Mouse (Mus musculus) kidney, postnatal 0 days (tissue): ENCODE results near the gene Rgs14. TPM values are rescaled to one million over a fixed set of nuclear protein-coding genes. Genes with fewer than 3 reads are reported as not detected.

Experiments used
- ATAC-seq: fragments of 200-750 bp; cut with Nextera tagmentation; replicated peaks from 2 replicates; pipeline ENCODE4 v1.8.0; 2017; ENCODE audit warnings: low read depth, moderate number of reproducible peaks, moderate TSS enrichment, moderate library complexity; ENCODE audit not compliant: low FRiP score
- DNase-seq: peaks from one replicate; pipeline ENCODE4 v3.0.0-alpha.2; 2016; ENCODE audit warnings: low spot score
- H3K27ac ChIP-seq: fragments of 300-500 bp; sonication (generic); 2 replicates; pipeline ENCODE4 v1.5.1; 2014; ENCODE audit warnings: mild to moderate bottlenecking
- H3K27me3 ChIP-seq: fragments of 300-500 bp; sonication (generic); 2 replicates; pipeline ENCODE4 v1.6.1; 2014; ENCODE audit warnings: low read length, mixed read lengths; ENCODE audit not compliant: insufficient read depth
- H3K36me3 ChIP-seq: fragments of 300-500 bp; sonication (generic); 2 replicates; pipeline ENCODE4 v1.6.1; 2014; ENCODE audit warnings: low read length, mixed read lengths; ENCODE audit not compliant: insufficient read depth
- H3K4me1 ChIP-seq: fragments of 300-500 bp; sonication (generic); replicated peaks from 2 replicates; pipeline ENCODE4 v1.6.1; 2014; ENCODE audit warnings: antibody characterized with exemption, low read length, mixed read lengths; ENCODE audit not compliant: insufficient read depth
- H3K4me2 ChIP-seq: fragments of 300-500 bp; sonication (generic); 2 replicates; pipeline ENCODE4 v1.6.1; 2014; ENCODE audit warnings: mild to moderate bottlenecking, low read length, moderate library complexity, mixed read lengths
- H3K4me3 ChIP-seq: fragments of 300-500 bp; sonication (generic); replicated peaks from 2 replicates; pipeline ENCODE4 v1.5.1; 2014; ENCODE audit warnings: low read depth, low read length
- H3K9ac ChIP-seq: fragments of 300-500 bp; sonication (generic); 2 replicates; pipeline ENCODE4 v1.6.1; 2014; ENCODE audit warnings: low read depth, low read length
- H3K9me3 ChIP-seq: fragments of 300-500 bp; sonication (generic); replicated peaks from 2 replicates; pipeline ENCODE4 v1.6.1; 2016; ENCODE audit warnings: low read length, inconsistent platforms, mixed read lengths
- CTCF ChIP-seq: IDR thresholded peaks from 2 replicates; pipeline ENCODE4 v1.5.1; 2016; ENCODE audit warnings: antibody characterized with exemption, low read depth, mild to moderate bottlenecking, moderate library complexity
- WGBS: fragments of 180-500 bp; shearing (Covaris S2); extraction: QIAGEN DNeasy Blood & Tissue Kit; methylation state at CpG from one replicate; pipeline ENCODE4 v1.1.7; 2014; 5-methylcytosine and 5-hydroxymethylcytosine counted together
- polyA plus RNA-seq: library from polyadenylated mRNA; unstranded; fragments of >200 nt; fragmentation: Nextera tagmentation; extraction: Ambion mirVana; gene quantifications from 2 replicates; pipeline ENCODE4 v1.2.1, GENCODE M21; 2015

Rgs14 gene
- polyA plus RNA-seq: 1.6 and 1.7 TPM in 2 replicates

DNA sequence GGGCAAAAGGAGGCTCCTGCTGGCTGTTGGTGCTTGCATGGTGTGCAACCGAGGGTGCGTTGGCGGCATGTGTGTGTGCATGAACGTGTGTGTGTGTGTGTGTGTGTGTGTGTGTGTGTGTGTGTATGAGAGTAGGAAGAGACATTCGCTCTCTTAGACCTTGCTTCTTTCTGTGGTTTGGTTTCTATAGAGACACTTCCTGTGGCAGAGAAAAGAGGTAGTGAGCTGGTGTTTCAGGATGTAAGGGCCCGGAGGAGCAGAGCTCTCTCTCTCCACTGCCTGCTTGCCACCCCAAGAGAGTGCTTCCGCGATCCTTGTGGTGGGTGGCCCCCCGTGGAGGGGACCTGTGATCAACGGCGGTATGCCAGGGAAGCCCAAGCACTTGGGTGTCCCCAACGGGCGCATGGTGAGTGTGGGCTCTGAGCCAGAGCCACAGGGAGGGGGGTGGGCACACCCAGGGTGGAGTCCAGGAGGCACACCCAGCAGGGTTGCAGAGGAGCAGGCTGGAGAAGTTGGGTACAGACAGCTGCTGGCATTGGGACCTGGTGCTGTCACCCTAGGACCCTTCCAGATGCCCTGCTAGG, at the start of gene Rgs14:
Gene Rgs14 (plus strand): TSS at position 202 of the 584 bp plus-strand sequence.
- Histone ChIP-seq H3K9ac (no peak within 1 kb of the TSS), H3K36me3 (no peaks in the 10 kb centered on the region), H3K4me1 (no peaks in the 10 kb centered on the region), H3K27ac (no peak within 1 kb of the TSS), H3K4me2 (peak within 1 kb of the TSS; percentile 32; the same call in 1 of the 2 replicates), H3K4me3 (no peak within 1 kb of the TSS), H3K27me3 (no peaks in the 10 kb centered on the region), H3K9me3 (no peaks in the 10 kb centered on the region)
- WGBS: 50% methylated on average over 13 of the region's 13 CpGs
- no peak for TF ChIP-seq CTCF
- DNase-seq (peak; percentile 10), ATAC-seq (no peak)

- Histone ChIP-seq H3K36me3 (peaks cover 36% of the 10 kb centered on the region), H3K27me3 (no peaks in the 10 kb centered on the region), H3K4me2 (peak within 1 kb of the TSS; percentile 98), H3K9me3 (no peaks in the 10 kb centered on the region), H3K4me3 (peak within 1 kb of the TSS; percentile 85), H3K4me1 (peaks cover 14% of the 10 kb centered on the region; the same call in 1 of the 2 replicates), H3K27ac (no peak within 1 kb of the TSS), H3K9ac (peak within 1 kb of the TSS; percentile 96)
- DNase-seq (no peak), ATAC-seq (no peak)
- no peak for TF ChIP-seq CTCF
- WGBS: 80% methylated on average over 4 of the region's 4 CpGs
Observed at GRCm38 (mm10) chr13:55319931-55320533, 49.5 kb upstream of the Rgs14 start, which contains the start of gene Prelid1. Prelid1 (plus strand) TSS chr13:55320500.

DNA sequence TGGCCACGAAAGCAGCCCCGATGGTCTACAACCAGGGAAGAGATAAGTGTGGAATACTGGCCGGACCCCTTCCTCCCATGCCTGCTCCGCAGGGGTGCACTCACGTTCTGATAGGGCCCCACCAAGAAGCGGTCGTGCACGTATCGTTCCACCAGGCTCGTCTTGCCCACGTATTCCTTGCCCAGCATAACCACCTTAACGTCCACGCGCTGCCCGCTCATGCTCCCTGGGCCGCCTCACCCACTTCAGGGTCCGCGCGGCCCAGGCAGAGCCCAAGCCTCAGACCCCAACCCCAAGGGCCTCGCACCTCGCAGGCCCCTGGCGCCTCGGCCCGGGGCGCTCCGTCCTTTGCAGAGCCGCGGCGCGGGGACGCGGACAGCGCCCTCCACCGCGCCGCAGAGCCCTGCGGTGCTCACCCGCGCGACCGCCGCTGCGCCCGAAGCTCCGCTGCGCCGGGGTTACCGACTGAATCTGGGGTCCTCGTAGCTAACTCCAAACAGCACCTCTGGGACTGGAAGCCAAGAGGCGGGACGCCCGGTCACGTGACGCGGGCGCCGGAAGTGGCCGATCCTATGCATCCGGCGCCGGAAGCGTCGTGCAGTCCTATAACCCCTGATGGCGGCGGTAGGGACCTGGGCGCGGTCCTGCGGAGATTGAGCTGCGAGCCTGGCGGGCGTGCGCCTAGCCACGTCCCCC, 48.0 kb upstream of the Rgs14 start, which contains the start of gene Rab24:
Gene Rab24 (minus strand): TSS at position 513 of the 696 bp plus-strand sequence.
- peak within 1 kb of the TSS; percentile 98 for H3K4me2 ChIP-seq
- peak within 1 kb of the TSS; percentile 96 for H3K9ac ChIP-seq
- WGBS: 0% methylated on average over 73 of the region's 73 CpGs
- peak within 1 kb of the TSS; percentile 85 for H3K4me3 ChIP-seq
- H3K9me3 ChIP-seq: no peaks in the 10 kb centered on the region
- DNase-seq: peak; percentile 93
- H3K27me3 ChIP-seq: no peaks in the 10 kb centered on the region
- TF ChIP-seq CTCF: no peak
- peak; percentile 88 for ATAC-seq
- peaks cover 40% of the 10 kb centered on the region for H3K36me3 ChIP-seq
- peak within 1 kb of the TSS; percentile 80 for H3K27ac ChIP-seq
- peaks cover 14% of the 10 kb centered on the region; the same call in 1 of the 2 replicates for H3K4me1 ChIP-seq

DNA sequence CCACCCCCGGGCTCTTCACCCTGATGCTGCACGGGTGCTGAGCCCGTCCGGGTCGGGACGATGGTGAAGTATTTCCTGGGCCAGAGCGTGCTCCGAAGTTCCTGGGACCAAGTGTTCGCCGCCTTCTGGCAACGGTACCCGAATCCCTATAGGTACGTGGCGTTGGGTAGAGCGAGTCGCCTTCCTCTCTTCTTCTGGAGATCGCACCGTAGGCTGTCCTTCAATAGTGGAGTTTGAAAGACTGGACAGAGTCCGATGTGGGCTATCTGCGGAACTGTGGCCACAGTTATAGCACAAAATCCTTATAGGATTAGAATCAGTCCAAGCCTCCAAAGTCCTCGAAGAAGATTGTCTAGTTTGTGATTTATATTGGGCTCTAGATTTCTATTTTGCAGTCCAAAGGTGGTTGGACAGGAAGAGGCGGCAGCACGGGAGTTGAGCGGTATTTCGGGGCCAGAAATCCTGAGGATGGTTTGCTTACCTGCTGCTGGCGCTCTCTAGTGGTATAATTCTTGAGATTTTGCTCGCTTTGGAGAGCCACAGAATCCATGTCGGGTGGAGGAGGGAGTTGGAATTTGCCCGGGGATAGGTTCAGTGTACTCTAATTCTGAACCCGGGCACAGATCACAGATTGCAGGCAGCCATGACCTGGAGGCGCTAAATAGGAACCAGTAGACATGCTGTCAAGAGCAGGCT, 47.3 kb upstream of the Rgs14 start:
- DNase-seq: peak; percentile 87

DNA sequence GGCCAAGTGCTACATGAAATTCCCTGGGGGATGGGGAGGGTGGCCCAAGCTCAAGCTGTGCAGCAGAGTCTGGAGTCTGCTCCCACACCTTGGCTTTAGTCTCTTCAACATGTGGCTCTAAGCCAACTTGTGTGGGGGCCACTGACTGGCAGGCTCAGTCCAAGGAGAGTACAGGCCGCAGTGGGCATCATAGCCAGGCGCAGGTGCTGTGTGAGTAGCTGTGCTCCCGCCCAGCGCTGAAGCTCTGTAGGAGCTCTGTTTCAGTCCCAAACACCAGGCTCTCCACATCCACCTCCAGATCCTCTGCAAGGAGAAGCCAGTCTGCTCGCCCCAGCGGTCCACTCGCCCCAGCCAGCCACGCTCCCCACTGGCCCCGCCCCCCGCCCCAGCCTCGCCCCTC, 43.9 kb upstream of the Rgs14 start:
- 73% methylated on average over 11 of the region's 11 CpGs for WGBS
- TF ChIP-seq CTCF: no peak

More for the DNA sequence above, 47.3 kb upstream of the Rgs14 start:
- Histone ChIP-seq H3K9ac (peak overlapping the region; percentile 96), H3K27me3 (no peaks in the 10 kb centered on the region), H3K9me3 (no peaks in the 10 kb centered on the region), H3K36me3 (peaks cover 40% of the 10 kb centered on the region), H3K27ac (peak overlapping the region; percentile 80), H3K4me3 (peak overlapping the region; percentile 85), H3K4me2 (peak overlapping the region; percentile 98), H3K4me1 (peaks cover 14% of the 10 kb centered on the region; the same call in 1 of the 2 replicates)
- peak; percentile 25; the same call in 1 of the 2 replicates for ATAC-seq
- under 1% methylated on average over 31 of the region's 31 CpGs for WGBS
- peak; percentile 68 for TF ChIP-seq CTCF

More for the DNA sequence above, 43.9 kb upstream of the Rgs14 start:
- H3K27me3 ChIP-seq: no peaks in the 10 kb centered on the region
- ATAC-seq (no peak), DNase-seq (no peak)
- no peaks in the 10 kb centered on the region for H3K9me3 ChIP-seq
- H3K4me2 ChIP-seq: no peak overlapping the region
- H3K9ac ChIP-seq: no peak overlapping the region
- H3K36me3 ChIP-seq: peaks cover 26% of the 10 kb centered on the region
- H3K4me1 ChIP-seq: peaks cover 21% of the 10 kb centered on the region
- no peak overlapping the region for H3K27ac ChIP-seq
- no peak overlapping the region for H3K4me3 ChIP-seq
